Mouse (Mus musculus): ENCODE data around the gene Adm. TPM values are rescaled to one million over a fixed set of nuclear protein-coding genes. Genes with fewer than 3 reads are reported as not detected.
A peak's percentile ranks its signal among the peaks of the same experiment; 100 is the strongest.
"Not testable (repeated sequence)": the region's sequence is repeated elsewhere in the genome, so short reads cannot be mapped to it uniquely, and the experiment has no call there.

Adm gene
- polyA plus RNA-seq, 1 experiment from 2014 or later = 25.1 TPM

DNA sequence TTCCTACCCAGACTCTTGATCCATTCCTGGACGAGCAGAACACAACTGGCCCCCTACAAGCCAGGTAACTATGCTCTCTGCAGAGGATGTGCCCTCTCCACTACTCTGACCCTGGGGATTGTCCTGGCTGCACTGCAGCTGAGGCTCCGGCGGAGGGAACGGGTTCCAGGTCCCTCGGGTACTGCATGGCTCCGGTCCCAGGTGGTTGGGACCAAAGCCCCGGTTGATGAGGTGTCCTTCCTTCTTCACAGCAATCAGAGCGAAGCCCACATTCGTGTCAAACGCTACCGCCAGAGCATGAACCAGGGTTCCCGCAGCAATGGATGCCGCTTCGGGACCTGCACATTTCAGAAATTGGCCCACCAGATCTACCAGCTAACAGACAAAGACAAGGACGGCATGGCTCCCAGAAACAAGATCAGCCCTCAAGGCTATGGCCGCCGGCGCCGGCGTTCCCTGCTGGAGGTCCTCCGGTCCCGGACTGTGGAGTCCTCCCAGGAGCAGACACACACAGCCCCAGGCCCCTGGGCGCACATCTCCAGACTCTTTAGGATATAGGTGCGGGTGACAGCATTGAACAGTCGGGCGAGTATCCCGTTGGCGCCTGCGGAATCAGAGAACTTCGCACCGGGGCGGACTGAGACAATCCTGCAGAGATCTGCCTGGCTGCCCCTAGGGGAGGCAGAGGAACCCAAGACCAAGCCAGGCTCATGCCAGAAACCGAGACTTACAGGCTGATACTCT, 1.3 kb downstream of the Adm start:
- DNase-seq (ENCODE audit: low spot score) = no peak

DNA sequence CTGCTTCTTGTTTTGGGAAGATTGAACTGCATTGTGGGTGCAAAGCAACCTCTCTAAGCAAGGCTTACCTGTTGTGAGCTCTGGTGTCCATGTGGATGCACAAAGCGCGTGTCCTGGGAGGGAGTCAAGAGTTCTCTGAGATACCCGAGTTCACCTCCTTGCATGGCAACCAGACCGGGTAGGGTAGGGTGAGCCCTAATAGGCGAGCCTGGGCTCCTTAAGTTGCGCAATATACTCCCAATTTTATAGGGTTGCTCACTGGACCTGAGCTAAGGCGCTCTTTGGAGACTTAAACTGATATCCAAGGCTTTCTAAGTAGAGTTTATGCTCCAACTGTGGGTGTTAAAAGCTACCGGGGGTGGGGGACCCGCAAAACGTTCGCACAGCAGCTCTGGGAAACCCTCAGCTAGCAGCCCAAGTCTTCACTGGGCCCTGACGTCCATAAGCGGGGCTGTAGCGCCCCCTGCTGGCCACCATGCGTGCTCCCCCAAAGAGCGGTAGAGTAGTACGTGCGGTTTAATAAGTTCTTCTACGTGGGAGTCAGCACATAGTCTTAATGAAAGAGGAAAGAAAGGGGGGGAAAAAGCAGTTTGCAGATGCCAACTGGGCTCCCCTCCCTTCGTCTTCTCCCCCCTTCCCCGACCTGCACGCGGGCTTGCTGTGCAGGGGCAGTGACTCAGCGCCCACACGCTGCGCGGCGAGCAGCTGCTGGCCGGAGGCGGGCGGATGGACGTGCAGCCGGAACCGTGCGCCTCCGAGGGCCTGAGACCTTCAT, 2.6 kb downstream of the Adm start:
- peak; percentile 88 for DNase-seq (ENCODE audit: low spot score)

DNA sequence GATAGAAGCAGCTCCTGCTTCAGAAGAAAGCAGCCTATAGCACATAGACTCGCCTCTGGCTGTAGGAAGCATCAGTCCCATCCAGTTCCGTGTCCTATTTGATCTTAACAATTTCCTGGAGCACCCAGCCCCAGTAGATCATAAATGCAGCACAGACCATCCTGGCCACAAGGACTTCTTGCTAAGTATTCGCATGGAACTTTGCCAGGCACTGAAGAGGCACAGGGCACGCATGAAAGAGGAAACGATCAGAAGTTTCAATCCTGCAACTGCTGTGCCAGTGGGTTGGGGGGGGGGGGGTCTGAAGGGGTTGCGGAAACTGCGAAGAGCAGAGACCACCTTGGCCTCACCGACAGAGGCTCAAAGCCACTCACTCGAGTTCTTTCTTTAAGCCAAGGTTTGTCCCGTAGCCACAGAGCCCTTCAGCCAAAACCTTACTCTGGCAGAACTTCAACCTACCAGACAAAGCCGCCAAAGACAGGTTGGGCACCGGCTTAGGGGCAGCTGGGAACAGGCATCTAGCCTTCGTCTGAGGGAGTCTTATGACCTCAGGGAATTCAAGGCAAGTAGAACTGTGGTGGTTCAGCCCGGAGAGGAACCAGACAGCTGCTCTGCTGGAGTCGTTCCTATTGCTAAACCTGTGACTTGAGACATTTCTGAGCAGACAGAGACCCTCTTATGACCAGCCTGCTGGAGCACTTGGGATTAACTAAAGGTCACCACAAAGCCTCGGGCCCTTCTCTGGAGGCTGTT, 3.9 kb downstream of the Adm start:
- DNase-seq (ENCODE audit: low spot score) = no peak

DNA sequence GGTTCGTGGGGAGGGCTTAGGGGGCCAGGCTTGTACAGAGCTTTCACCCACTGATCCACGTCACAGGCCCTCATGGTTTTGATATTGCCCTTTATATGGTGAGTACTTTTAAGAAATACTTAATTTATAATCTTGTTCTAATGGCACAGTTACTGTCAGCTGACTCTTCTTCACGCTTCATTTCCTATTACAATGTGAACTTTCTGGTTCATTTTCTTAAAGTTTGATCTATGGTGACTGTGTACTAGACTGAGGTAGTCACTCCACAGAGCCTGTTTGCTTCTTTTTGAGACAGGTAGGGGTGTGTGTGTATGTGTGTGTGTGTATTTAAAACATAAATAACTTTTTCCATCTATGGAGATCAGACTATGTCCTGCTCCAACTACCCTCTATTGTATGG, 8.5 kb downstream of the Adm start:
- no peak for DNase-seq (ENCODE audit: low spot score)

DNA sequence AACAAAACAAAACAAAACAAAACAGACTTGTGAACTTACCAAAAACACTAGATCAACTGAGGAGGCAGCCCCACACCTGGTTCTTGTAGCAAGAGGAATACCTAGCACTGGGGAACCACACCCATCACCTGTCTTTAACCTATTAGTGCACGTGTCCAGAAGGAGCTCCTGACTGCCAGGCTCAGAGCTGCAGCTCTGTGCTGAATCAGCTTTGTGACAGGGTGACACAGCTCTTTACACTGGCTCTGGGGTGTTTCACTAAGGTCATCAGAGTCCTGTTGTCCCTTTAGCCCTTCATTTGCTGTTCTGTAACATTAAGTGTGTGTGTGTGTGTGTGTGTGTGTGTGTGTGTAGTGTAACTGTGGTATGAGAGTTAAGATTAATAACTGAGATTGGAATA, 9.1 kb downstream of the Adm start:
- no peak for DNase-seq (ENCODE audit: low spot score)

DNA sequence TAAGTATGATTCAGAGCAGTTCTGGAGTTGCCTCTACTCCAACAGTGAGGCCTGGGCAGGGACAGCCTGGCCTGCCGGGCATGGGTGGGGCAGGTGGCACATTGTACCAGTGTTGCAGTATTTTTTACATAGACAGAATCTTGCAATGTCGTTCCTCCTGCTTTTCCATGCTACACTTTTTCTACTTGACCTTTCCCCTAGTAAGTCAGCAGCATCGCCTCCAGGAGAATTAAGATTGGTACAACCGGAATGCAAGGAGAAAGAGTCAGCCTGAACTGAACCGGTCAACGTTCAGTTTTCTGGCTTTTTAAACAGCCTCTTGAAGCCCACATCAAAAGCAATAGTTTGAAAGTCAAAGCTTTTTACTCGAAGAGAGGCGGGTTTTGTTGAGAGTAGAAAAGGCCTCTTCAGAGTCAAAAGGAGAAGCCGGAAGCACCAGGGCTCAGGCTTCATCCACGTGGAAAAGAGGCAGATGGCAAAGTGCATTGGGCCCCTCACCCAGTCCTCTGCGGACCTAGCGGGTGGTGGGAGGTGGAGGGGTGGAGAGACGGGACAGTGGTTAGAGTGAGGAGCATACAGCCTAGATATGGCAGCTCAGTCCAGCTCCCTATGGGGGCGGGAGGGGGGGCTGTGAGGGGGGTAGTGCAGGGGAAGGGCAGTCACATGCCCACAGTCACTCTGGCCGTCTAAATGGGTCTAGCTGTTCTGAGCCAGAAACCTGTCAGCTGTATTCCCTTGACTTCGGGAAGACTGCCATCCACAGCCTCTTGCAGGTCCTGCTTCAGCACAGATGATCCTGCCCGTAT, 11.0 kb downstream of the Adm start:
- no peak for DNase-seq (ENCODE audit: low spot score)

DNA sequence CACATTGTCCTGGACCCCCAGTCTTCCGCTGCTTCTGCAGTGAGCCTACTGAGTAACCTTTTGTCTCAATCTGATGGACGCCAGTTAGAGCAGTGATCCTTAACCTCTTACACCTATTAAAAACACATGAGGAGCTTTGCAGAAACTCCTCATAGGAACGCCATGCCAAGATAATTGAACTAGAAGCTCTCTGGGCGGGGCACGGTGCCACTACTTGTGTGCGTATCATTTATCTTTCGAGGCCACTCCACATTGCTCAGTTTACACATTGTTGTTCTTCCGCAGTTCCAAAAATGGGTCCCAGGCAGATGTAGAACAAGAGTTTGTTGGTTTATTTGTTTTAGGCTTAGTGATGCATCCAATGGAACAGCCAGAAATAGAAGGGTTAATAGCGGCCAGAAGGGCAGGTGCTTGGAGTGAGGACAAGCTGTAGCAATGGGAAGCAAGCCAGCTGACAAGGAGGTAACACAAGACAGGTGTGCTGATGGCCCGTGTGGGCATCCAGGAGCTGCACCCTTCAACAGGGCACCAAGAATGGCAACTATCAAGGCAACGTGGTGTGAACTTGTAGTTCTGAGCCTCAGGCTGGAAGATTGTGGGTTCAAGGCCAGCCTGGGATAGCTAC, 11.9 kb downstream of the Adm start:
- no peak for DNase-seq (ENCODE audit: low spot score)

DNA sequence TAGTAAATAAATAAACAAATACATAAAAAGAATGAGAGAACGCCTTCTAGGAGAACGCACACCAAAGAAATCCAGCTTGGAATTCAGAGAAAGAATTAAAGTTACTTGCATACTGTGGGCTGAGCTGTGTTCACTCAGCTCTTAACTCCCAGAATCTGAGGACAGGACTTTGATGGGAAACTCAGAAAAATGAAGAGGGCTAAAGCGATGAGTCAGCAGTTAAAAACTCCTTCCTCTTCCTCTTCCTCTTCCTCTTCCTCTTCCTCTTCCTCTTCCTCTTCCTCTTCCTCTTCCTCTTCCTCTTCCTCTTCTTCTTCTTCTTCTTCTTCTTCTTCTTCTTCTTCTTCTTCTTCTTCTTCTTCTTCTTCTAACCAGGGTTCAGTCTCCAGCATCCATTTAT, 12.5 kb downstream of the Adm start:
- DNase-seq (ENCODE audit: low spot score) = not testable (repeated sequence)

DNA sequence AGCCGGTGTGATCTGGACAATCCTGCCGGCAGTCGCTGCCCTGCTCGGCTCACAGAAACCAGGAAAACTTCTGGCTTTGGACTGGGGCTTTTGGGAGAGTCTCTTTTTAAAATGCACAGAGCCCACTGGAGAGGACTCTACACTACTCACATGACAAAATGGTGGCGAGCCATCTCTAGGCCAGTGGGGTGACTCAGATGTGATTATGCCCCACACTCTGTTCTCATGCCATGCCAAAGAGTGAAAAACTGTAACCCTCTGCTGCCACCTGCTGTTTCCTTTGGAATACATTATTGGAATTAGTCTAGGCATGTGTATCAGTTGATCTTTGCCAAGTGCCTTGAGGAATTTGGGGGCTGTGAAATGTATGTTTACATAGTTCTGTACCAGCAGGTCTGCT, 17.9 kb downstream of the Adm start:
- DNase-seq (ENCODE audit: low spot score) = peak; percentile 56

DNA sequence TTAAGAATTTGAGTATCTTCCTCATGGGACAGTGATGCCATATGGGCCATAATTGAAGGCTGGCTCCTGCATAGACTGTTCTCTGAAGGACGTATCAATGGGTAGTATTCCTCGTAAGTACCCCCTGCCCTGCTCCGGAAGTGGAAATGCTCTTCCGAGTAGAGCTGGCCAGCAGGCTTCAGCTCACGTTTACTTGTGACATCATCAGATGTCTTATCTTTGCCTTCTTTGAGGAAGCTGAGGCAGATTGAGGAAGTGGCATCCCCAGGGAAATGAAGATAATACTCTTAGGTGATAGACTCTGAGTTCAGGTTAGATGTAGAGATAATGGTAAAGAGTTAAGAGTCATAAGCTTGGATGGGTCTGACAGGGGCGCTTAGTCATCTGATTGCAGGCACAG, 18.4 kb downstream of the Adm start:
- no peak for DNase-seq (ENCODE audit: low spot score)

DNA sequence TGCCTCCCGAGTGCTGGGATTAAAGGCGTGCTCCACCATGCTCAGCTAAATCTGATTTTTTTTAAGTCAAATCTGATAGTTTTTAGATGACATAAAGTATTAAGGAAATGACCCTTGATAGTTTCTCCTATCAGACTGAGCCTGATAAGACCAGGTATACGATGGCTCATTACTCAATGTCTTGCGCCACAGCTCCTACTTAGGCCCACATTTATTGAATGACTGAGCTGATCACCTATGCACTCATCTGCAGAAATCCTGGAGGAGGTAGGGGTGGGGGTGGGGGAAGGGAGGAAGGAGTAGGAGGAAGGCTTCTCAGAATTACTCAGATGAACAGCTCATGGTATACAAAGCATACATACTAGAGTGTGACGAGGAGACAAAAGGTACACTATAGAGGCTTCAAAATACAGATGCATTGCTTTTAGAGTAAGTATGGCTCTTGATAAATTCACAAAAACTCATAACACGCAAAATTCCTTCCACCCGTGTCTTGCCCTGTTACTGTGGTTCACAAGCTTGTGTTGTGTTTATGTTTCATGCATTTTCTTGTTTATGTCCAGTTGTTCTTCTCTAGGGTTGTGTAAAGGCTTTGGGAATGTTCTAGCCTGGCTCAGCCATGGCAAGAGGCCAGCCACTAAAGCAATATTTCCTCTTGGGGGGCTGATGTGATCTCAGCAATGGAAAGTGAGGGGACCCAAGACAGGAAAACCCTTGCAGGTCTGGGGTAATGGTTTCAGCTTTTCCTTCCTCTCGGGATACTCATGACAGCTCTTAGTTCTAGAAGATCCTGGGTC, 19.3 kb downstream of the Adm start:
- no peak for DNase-seq (ENCODE audit: low spot score)

DNA sequence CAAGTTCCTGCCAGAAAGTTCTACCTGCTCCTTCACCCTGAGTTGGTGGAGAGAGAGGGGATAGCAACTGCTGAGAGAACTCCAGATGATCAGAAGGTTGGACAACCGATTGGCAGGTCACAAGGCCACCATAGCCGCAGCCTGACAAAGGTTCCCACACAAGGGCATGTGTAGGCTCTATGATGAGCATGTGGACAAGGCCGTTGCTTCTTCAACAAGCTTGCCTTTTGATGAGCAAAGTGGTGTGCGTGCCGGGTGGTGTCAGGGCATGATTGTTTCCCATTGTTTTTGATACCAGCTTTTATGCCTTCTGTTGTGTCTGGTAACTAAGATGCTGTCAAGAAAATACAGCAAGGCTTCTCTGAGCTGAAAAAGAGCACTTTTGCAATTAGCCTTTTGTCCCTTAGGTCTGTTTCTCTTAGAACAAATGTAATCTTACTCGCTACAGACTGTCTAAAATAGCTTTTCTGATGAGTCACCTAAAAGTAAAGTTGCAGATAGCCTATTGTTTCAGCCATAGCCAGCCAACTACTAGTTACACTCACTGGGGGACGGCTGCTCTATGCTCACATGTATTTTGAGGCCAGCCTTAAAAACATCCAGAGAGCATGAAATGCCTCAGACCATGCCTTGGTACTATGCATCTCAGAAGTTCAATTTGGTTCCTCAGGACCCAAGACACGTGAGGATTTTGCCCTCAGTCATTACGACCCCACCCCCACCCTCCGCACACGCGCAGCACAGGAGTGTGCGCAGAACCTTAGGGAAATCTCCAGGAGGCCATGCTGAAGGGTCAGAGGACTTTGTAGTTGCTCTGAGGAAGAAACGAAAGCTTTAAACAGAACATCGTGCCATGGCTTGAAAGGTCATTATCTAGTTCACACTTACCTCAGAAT, 20.3 kb downstream of the Adm start:
- no peak for DNase-seq (ENCODE audit: low spot score)

DNA sequence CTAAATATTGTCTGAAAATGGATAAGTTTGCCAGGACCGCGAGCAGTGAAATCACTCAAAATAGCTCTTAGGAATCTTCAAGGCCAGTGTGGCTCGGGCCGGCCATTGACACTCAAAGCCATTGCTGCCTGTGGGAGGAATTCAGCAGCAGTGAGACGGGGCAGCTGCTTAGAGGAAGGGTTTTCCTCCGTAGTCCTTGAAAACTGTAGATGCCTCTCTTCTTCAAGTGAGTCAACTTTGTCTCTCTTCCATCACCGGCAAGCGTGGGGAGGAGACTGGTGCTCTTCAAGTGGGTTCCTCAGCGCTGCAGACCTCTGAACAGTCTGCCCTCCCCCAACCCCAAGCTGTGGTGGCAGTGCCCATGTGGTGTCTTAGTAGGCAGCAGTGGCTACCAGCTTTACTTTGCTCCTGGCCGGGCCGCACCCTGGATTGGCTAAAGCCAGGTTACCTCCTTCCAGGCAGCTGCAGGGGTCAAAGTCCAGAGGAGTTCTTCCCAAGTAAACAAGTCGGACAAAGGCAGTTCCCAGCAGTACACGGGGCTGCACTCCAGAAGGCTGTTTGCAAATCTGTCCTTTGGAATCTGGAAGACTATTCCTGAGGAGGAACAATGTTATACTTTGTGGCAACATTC, 21.1 kb downstream of the Adm start:
- DNase-seq (ENCODE audit: low spot score) = no peak

DNA sequence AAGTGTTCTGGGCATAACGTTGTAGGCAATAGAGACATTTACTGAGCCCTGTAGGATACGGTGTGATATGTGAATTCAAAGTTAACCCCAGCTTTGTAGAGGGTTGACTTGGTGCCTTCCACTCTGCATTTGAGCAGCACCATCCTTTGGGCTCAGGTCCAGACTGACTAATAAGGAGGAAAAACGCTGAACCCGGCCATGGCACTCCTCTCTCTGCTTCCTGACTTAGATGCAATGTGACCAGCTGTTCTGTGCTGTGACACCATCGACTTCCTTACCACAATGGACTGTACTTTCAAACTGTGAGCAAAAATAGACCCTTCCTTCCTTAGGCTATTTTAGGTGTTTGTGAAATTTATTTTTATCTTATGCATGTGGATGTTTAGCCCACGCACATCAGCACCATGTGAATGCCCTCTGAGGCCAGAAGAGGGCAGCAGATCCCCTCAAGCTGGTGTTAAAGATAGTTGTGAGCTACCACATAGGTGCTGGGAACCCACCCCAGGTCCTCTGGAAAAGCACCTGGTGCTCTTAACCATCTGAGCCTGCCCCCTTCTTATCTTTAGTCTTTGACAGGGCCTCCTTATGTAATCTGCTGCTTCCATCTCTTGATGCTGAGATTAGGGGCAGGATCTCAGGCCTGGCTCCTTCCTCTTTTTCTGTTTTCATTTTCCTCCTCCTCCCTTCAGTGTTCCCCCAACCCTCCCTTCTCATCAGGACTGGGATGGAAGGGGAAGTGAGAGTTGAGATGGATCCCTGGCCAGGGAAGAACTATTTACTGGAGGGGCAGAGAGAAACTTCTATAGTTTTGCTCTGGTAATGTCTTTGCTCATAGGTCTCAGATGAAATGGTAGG, 21.9 kb downstream of the Adm start:
- no peak for DNase-seq (ENCODE audit: low spot score)

DNA sequence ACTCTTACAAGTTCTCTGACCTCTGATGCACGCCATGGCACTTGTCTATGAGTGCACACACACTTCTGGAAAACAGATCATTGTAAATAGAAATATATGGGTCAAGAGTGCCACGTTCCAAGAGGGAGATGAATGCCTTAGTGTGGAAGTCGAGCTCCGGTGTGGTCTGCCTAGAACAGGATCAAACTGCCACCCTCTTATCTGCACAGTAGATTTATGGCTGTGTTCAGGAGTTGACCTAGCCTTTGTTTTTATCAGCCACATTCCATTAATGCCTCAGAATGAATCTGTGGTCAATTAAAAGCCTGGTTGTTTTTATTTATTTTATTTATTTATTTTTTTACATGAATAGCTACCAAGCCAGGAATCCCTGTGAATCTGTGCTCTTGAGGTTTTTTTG, 23.0 kb downstream of the Adm start:
- DNase-seq (ENCODE audit: low spot score) = no peak

DNA sequence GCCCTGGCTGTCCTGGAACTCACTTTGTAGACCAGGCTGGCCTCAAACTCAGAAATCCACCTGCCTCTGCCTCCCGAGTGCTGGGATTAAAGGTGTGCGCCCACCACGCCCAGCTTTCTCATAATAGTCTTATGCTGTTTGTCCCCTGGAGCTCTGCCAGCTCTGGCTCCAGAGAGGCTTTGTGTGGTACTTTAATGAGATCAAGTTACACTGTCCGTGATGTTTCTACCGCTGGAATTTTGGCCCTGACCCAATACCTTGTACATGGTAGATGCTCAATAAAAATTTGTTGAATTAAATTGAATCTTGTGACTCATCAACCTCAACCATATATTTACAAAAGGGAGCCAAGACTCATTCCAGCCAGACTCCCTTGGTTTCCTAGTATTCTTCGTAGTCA, 23.6 kb downstream of the Adm start:
- DNase-seq (ENCODE audit: low spot score) = no peak

DNA sequence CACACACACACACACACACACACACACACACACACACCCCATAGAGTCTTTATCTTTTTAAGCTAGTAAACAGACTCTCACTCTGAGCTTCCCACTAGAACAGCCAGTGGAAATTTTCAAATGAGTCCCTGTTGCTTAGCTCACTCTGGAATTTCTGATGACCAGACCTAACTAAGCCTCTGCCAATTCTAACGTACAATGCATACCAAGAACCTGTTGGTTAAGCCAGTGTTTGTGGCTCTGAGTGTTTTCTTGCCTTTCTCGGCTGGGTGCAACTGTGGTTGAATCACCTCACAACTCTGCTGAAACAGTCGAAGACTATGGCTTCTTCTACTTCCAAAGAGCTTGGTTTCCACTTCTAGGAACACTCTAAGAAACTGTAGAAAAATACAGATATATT, 27.8 kb downstream of the Adm start:
- DNase-seq (ENCODE audit: low spot score) = no peak

DNA sequence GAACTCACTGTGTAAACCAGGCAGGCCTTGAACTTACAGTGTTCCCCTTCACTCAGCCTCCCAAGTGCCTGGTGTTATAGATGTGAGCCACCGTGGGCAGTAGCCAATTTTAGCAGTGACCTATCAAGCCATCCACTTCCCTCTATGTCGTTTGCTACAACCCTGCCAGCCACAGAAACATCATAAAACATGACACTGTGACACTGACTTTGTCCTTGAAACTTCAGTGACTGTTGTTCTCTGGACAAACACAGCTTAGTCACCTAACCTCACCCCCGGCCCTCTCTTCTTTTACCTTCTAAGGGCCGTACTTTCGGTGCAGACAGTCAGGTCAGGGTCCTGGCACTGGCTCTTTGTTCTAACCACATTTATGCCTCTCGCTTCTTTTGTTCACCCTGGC, 28.5 kb downstream of the Adm start:
- DNase-seq (ENCODE audit: low spot score) = no peak

Measured in thymus, postnatal 0 days (tissue).